Mouse (Mus musculus) cerebellum, adult 9-10 months (tissue): ENCODE results near the gene Cox5a.

Source experiments
- DNase-seq: peaks from one replicate; pipeline ENCODE4 v3.0.0; 2022

The Cox5a gene

DNA sequence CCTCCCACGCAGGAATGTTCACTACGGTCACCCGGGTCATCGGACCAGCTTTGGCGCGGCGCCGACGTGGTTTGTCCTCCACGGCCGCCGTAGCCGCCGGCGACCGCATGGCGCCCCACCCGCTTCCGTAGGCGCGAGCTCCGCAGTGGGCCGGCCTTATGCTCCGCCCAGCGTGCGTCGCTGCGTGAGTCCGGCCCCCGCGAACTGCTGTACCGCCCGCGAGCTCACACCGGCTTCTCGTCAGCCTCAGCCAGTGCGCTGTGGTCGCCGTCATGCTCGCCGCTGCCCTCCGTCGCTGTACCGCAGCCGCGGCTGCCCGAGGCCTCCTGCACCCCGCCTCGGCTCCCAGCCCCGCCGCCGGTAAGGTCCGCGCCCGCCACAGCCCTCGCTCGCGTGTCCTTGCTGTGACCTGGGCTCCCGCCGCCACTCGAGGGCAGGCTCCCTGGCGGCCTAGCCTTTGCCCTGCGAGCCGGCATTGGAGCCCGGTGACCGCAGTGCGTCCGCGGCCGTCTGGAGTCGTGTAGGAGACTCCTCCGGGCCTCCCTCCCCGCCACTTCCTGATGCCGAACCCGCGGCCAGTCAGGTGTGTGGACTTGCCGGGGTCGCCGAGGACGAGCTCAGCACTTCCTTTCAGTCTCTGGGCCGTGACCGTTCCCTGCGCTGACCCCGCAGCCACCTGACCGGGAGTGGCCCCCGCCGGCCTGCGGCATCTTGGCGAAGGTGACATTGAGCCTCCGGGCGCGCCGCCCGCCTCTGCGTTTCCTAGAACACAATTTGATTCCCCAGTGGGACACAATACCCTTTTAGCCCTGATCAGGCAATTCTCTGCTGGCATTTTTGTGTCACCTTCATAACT is at the start of gene Cox5a:
TSS of gene Cox5a (plus strand) at position 219 of the 856 bp plus-strand sequence.
- peak; percentile 95 for DNase-seq

DNA sequence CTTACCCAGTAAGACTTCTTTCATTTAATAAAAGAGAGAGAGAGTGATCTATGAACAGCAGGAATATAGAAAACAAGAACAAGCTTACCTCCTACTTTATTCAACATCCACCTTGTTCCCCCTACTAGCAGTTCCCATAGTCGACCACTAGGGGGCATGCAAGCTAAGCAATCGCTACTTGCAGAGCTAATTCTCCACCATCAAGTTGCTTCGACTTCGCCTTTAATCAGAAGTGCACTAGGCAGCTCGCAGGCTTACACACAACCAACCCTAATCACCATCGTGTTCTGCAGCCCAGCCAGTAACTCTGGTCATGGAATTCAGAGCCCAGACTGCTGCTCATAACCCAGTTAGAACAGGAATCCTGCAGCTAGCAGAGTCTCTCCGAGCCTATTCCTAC is 35.3 kb upstream of the Cox5a start:
- peak; percentile 84 for DNase-seq

GRCm38 (mm10) chr9:57487807-57488206 is 33.3 kb upstream of the Cox5a start:
- no peak for DNase-seq

DNA sequence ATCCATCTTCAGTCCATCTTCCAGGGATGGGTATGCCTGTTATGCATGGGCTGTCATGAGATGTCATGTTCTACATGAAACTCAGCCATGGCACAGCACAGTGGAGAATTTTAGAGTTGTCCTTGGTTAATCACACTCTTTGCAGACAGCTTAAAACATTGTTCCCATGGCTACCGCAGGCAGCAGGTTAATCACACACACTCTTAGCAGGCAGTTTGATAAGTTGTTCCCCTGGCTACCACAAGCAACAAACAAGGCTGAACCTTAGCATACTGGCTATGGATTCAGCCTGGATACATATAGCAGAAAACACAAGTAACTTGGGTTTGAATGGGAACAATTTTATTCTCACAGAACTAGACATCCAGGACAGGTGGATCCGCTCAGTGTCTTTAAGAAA is 27.5 kb upstream of the Cox5a start:
- no peak for DNase-seq

DNA sequence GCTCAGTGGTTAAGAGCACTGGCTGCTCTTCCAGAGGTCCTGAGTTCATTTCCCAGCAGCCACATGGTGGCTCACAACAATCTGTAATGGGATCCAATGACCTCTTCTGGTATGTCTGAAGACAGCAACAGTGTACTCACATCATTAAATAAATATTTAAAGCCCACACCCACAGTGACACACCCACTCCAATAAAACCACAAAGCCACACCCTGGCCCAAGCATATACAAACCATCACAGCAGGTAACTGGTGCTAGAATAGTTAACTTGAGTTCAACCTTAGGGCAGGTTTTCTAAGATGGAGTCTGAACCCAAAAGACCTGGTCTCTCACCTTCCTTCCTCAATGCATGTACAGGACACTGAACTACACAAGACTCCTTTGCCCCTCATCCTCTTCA is 26.1 kb upstream of the Cox5a start:
- DNase-seq: no peak

GRCm38 (mm10) chr9:57497236-57497635 is 23.8 kb upstream of the Cox5a start:
- DNase-seq: no peak

GRCm38 (mm10) chr9:57498536-57498935 is 22.5 kb upstream of the Cox5a start:
- no peak for DNase-seq

GRCm38 (mm10) chr9:57501452-57501851 is 19.6 kb upstream of the Cox5a start:
- DNase-seq: no peak

GRCm38 (mm10) chr9:57501861-57502260 is 19.2 kb upstream of the Cox5a start:
- DNase-seq: no peak

DNA sequence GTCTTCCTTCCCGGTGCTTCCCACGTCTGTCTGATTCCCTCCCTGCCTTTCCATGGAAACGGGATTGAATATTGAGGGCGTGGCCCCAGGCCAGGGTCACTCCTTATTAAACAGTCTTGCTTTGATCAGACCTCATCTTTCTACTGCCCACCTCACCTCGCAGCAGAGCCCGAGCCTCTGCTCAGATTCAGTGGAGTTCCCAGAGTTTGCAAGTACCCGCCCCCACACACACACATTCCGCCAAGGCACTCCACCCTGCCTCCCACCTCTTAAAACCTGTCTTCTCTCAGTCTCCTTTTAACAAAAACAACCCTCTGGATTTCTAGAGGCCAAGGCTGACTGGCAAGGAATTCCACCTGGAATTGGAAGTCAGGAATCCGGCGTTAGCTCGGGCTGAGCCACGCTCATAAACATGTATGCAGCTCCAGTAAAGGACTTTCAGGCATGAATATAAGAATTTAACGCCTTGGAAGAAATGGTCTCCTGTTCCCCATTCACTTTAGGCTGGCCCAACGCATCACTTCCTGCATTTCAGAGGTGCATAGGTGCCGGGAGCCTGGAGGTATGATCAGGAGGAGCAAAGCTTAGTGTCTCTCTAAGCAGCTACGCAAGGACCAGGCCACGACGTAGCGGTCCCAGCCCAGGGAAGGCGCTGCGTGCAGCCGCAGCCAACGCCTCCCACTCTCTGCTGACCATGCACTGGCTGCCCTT is 18.0 kb upstream of the Cox5a start:
- no peak for DNase-seq

GRCm38 (mm10) chr9:57503622-57504380 is 17.3 kb upstream of the Cox5a start, which contains the start of gene Rpp25:
Gene Rpp25, plus strand, starts transcription at chr9:57504026.
- no peak for DNase-seq

DNA sequence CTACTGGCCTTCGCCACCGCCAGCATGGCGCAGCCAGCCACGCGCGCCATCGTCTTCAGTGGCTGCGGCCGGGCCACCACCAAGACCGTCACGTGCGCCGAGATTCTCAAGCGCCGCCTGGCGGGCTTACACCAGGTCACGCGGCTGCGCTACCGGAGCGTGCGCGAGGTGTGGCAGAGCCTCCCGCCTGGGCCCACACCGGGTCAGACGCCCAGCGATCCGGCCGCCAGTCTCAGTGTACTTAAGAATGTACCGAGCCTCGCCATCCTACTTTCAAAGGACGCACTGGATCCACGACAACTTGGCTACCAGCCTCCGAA is 16.7 kb upstream of the Cox5a start:
- DNase-seq: peak; percentile 23

- no peak for DNase-seq
Measured at GRCm38 (mm10) chr9:57504891-57505290, 16.2 kb upstream of the Cox5a start.

DNA sequence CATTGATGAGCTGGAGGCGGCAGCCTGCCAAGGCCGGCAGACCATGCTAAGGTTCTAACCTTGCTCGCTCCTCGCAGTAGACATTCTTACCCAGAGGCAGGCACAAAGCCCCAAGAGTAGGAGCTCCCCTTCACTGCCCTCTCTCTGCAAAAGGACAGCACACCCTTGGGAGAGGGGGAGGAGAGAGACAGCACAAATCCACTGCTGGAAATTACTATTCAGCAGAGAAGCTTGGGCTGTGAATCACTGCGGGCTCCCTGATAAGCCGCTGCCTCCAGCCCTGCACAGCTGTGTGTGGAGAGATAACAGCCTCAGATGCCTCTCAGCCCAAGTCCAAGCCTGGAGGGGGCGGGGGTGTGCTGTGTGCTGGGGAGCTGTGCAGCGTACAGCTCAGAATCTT is 15.4 kb upstream of the Cox5a start:
- no peak for DNase-seq

DNA sequence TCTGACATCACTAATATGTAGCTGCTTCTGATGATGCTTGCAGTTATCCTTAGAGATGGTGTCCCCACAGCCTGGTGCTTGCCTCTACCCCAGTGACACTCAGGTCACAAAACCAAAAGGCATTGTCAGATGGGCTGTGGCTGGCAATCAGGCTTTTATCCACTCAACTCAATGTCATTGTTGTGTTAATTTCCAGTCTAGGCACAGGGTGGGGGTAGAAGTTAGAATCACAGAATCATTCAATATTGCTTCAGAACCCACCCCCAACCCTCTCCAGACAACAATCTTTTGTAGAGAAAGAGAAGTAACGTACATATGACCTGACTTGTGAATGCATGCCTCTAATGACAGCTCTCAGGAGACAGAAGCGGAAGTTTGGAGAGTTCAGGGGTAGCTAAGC is 10.5 kb upstream of the Cox5a start:
- DNase-seq: no peak

GRCm38 (mm10) chr9:57517113-57517512 is 4.0 kb upstream of the Cox5a start:
- peak; percentile 75 for DNase-seq

GRCm38 (mm10) chr9:57520375-57521055 is 559 bp upstream of the Cox5a start:
- peak; percentile 64 for DNase-seq

DNA sequence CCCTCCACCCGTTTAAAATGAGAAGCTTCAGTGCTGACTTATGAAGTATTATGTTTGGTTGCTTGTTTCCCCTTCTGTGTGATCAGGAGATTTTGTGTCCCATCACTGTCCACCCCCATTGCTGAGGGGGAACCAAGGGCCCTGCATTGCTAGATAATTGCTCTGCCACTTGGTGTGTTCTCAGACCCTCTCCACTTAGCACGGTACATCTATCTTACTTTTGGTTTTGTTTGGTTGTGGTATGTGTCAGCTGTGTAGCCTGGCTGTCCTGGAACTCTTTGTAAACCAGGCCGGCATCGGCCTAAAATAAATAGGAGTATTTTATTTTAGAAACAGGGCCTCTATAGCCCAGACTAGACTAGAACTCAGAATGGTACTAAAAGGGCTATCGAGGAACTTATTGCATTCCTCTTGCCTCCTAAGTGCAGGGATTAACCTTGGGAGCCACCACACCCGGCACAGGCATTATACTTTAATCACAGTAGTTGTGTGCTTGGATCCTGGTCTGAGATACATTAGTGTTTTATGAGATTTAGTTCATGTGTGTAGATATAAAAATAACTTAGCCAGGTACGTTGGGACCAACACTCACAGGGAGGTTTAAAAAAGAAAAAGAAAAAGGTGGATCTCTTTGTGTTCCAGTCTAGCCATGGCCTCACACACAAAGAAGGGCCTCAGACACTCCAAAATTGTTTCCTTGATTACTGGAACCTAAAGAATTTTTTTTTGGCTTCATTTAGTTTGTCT is 1.2 kb downstream of the Cox5a start:
- peak; percentile 27 for DNase-seq

DNA sequence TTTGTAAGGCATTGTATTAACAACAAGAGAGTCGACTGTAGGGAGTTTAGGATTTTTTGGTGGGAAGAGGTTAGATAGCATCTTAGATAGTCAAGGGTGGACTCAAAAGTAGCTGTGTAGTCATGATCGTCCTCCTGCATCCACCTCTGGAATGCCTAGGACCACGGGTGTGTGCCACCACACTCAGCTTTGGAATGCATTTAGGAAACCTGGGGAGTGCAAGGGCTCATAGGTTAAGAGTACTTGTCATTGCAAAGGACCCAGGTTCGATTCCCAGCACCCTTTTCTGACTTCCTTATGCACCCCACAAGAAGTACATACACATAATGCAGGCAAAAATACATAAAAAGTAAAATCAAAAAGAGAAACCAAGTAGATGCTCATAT is 1.8 kb downstream of the Cox5a start:
- DNase-seq: peak; percentile 24

GRCm38 (mm10) chr9:57523754-57524153 is 2.7 kb downstream of the Cox5a start:
- peak; percentile 82 for DNase-seq

DNA sequence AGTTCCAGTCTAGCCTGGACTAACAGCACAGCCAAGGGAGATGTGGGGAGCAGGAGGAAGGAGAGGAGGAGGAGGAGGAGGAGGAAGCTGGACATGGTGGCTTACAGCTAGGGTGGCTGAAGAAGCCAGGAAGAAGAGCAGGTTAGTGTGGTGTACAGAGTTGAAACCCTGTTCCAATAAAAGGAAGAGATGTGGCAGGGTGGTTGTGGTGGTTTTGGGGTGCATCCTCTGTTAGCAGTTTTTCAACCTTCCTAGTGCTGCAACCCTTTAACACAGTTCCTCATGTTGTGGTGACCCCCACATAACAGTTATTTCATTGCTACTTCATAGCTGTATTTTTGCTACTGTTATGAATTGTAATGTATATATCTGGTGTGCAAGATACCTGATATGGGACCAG is 3.4 kb downstream of the Cox5a start:
- no peak for DNase-seq

GRCm38 (mm10) chr9:57525516-57525915 is 4.4 kb downstream of the Cox5a start:
- DNase-seq: peak; percentile 28
